Mouse (Mus musculus): ENCODE measurements around the gene Olfr1423.
"Not testable (repeated sequence)": the region's sequence is repeated elsewhere in the genome, so short reads cannot be mapped to it uniquely, and the experiment has no call there.

GRCm38 (mm10) chr19:12069546-12069945, 28.4 kb upstream of the Olfr1423 start:
- not testable (repeated sequence) for TF ChIP-seq CTCF (IDR thresholded peaks at IDR 0.05; ENCODE audit: low read depth, low read length); POLR2A (IDR thresholded peaks at IDR 0.05; ENCODE audit: borderline replicate concordance, low read depth, low read length)

Measured in bone marrow macrophage, adult 2 months (primary cell).